Mouse (Mus musculus) cerebellum, adult 9-10 months (tissue): ENCODE measurements around the gene D8Ertd738e.

Experiments
- DNase-seq: peaks from one replicate; pipeline ENCODE4 v3.0.0; 2022

Gene D8Ertd738e

DNA sequence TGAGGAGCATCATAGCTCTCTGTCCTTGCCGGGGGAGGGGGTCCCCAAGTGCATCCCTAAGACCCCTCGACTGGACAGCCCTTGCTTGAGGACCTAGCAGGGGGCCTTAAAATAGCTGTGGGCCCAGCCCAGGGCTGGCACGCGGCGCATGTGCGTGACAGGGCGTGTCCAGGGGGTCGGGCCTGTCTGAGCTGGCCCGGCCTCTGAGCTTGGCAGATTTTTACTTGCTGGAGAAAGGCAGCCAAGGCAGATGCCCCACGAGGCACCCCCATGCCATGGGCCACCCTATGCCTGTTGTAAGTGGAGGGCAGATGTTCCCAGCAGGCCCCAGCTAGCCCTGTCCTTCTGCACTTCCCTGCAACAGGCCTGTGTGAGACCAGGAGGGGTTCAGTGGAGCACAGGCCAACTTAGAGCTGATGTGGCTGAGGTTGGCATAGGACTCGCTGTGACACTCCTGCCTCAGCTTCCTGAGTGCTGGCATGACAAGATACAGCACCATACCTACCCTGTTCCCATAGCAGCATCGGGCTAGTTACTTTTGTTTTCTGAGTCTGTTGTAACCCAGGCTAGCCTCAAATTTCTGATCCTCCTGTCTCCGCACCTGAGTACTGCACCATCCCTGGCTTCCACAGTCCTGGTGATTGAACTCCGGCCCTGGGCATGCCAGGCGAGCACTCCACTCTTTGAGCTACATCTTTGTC is 47.8 kb downstream of the D8Ertd738e start:
- no peak for DNase-seq

DNA sequence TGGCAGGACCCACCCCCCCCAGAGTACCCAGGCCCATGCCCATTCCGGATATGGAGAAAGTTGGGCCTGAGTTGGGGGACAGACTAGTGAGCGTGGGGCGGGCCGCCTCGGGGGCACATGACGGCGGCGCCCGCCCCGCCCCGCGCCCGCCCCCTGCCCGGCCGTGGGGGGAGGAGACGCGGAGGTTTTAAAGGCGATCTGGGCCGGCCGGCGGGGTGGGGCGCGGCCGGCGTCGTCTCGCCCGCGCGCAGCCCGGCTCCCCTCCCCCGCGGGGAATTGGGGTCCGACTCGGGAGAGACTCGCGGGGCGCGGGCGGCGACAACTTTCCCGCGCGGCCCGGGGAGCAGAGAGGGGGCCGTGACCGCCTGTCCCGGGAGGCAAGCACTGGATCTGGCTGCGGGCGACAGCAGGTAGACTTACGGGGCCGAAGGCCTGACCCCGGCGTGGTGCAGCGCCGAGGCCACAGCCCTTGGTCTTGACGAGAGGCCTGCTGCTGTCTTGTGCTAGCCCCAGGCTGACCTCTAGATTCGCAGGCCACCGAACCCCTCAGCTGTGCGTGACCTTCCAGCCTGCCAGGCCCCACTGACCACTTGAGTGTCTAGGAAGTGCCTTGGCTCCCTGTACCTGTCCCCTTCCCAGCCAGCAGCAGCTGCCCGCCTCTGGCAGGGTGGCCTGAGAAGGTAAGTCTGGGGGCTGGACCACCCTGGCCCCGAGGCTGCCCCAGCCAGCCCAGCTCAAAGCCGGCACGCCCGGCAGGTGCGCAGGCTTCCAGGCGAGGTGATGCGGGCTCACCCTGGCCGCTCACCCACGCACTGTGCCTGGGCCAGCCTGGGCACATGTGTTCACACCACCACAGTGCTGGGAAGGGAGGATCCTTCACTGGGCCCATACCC is 48.6 kb downstream of the D8Ertd738e start:
- DNase-seq, result no peak

DNA sequence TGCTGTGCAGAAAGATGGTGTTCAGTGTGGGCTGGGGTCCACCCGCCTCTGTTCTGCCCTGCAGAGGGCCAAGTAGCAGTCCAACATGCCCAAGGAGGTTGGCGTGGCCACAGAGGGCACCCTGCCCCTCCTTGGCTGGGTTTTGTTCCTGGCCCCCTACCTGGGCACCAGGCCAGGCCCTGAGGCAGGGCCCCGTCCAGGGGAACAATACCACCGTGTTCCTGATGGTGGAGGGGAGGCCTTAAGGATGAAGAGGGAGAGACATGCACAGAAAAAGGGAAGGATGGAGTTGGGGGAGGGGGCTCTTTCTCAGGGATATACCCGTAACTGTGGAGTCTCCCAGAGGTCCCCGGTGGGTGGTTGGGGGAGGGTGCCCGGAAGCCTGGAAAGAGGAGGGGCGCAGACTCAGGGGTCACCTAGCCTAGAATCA is 49.4 kb downstream of the D8Ertd738e start:
- no peak for DNase-seq

DNA sequence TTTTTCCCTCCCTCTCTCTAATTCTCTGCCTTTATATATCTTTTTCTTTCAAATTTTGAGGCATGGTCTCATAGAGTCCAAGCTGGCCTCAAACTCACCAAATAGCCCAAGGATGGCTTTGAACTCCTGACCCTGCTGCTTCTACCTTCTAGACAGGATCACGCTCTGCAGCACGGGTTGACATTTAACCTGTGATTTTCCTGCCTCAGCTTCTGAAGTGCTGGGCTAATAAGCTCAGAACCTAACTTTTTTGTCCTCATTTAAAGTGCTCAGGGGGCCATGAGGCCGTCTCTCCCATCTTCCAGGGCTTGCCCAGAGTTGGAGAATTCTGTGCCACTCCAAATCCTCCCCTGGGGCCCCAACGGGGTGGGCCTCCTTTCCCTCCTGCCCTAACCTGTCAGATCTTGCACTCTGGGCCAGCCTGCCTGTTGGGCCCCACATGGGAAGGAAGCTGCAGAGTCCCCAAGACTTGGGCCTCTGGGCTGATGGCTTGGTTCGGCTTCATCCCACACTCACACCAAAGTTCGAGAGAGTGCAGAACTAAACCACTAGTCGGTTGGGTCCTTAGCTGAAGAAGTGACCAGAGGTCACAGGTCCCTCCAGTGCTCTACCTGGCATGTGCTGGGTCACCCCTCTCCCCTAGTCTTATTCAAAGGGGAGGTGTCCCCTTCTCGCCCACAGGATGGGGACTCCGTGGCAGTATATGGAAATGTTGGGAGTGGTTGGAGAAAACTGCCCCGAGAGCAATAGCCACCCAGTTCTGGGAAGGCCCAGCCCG is 50.0 kb downstream of the D8Ertd738e start:
- no peak for DNase-seq

DNA sequence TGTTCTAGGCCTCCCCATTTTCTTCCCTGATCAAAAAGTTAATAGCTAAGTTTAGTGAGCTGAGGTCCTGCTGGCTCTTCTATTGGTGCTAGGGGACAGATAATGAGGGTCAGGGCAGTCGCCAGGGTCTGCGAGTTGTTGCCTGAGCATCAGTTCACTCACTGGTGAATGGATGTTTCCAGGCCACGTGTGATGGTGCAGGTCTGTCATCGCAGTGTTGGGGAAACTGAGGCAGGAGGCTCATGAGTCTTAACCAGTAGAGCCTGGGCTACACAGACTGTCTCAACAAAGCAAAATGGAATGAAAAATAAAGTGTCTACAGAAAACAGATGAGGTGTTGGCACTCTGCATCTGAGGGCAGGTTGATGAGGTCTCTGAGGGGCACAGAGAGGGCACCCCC is 50.6 kb downstream of the D8Ertd738e start:
- no peak for DNase-seq

DNA sequence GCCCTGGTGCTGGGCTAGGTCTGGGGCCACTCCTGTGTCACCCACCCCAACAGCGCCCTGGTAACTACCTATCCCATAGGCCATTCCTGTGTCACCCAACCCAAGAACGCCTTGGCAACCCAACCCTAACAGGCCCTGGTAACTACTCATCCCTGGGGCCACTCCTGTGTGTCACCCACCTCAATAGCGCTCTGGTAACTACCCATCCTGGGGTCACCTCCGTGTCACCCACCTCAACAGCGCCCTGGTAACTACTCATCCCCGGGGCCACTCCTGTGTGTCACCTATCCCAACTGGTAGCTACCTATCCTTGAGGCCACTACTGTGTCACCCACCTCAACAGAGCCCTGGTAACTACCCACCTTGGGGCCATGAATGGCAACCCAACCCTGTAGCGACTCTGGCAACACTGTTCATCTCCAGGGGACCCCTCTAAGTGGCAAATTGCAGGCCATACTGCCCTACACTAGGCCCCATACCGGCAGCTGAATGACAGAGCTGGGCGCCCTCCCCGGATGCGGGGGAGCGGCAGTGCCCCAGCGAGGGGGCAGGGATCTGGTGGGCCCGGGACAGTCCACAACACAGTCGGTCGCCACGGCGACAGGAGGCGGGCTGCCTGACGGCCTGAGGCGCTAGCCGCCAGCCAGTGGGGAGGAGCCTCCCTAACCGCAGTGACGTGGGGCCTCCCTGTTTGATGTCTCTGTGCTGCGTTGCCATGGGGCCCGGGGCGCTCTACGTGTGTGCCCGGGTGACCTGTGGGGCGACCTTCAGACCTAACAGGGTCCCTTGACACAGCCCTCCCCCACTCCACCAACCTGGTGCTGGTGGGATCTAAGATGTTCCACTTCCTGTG is 51.4 kb downstream of the D8Ertd738e start:
- no peak for DNase-seq

DNA sequence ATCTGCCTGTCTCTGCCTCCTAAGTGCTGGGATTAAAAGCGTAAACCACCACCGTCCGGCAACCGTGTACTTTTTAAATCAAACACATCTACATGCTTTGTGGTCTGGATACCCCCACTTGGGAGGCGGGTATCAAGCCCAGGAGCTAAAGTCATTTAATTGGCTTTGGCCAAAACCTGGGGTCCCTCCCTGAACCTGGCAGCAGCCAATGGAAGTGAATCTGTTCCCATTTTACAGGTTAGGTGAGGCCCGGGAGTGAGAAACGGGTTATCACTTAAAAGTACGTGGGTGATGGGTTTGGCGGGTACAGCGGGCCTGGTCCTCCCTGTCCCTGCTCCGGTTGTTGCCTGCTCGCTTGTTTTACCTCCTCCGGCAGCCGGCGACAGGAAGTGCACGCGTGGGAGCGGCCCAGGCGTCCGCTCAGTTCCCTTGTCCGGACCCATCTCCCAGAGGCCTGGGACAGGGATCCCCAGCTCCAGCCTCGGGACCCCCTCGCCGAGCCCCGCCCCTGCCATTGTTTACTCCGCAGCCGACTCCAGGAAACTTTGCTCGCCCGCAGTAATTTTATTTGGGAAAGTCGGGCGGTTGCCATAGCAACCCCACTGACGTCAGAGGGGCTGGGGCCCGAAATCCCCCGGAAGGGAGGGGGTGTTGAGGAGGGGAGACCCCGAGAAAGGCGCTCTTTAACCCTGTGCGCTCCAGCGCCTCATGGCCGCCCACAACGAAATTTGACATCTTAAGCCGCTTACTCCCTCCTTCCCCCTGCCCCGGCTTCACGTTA is 52.2 kb downstream of the D8Ertd738e start:
- no peak for DNase-seq
